Mouse (Mus musculus): ENCODE measurements around the gene Tex12. TPM values are rescaled to one million over a fixed set of nuclear protein-coding genes. Genes with fewer than 3 reads are reported as not detected.

Tex12 gene
- polyA plus RNA-seq, 1 experiment from 2014 or later: not detected

DNA sequence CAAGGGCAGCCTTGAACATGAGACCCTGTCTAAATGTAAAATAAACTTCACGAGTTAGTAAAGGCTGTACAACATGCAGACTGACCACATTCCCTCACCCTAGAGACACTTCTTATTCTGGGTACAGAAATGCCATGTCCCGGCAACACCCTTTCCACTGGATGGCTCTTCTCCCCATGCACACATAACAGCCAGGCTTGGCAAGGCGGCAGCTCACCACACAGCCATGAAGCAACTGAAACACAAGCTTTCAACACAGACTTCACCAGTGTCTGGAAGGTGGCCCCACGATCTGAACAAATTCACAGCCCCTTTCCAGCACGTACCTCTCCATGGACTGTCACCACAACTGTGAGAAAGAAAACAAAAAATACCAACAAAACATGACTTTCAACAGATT, 36.2 kb downstream of the Tex12 start:
- Histone ChIP-seq H3K27ac (no peak overlapping the region), H3K4me1 (peaks cover 14% of the 10 kb centered on the region), H3K9me3 (replicated peaks) (no peaks in the 10 kb centered on the region), H3K4me3 (no peak overlapping the region), H3K27me3 (ENCODE audit: low read depth, poor library complexity, severe bottlenecking) (no peaks in the 10 kb centered on the region), H3K36me3 (0 out of 2 replicates have a peak, but pooled peaks cover 8% of the 10 kb centered on the region)
- DNase-seq (ENCODE audit: low spot score): no peak
- WGBS: 93% methylated on average over 5 of the region's 5 CpGs

DNA sequence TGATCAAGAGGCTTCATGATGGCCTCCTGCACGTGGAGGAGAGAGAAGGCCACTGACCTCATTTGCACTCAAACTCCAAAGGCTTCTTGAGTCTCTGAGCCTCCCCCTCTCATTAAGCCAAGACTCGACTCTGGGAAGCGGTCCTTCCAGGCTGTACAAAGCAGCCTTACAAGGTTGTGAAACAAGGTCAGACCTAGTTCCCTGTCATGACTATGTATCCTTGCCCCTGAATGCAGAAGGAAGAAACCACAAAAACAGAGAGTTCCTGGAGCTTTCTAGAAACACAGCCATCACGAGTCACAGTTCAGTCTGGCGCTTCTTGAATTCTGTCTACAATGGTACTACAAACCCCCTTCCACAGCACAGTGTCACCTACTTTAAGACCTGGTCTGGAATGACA, 38.6 kb downstream of the Tex12 start:
- DNase-seq (ENCODE audit: low spot score): no peak
- no peak overlapping the region for H3K4me3 ChIP-seq
- H3K36me3 ChIP-seq: 0 out of 2 replicates have a peak, but pooled peaks cover 8% of the 10 kb centered on the region
- WGBS: 84% methylated on average over 5 of the region's 5 CpGs
- no peak overlapping the region for H3K27ac ChIP-seq
- no peaks in the 10 kb centered on the region for H3K27me3 ChIP-seq (ENCODE audit: low read depth, poor library complexity, severe bottlenecking)
- no peaks in the 10 kb centered on the region for H3K9me3 ChIP-seq (replicated peaks)
- H3K4me1 ChIP-seq: peaks cover 5% of the 10 kb centered on the region

DNA sequence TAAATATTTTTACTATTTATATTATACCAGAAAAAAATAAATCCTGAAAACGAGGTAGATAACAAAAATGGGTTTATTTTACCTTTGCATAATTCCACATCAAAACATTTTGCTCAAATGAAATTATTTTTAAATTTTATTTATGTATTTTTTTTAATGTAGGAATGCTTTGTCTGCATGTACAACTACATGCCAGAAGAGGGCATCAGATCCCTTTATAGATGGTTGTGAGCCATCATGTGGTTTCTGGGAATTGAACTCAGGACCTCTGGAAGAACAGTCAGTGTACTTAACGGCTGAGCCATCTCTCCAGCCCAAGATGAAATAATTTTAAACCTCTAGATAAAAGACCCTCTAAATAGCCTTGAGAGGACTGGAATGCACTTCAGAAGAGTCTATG, 39.6 kb downstream of the Tex12 start:
- Histone ChIP-seq H3K27ac (no peak overlapping the region), H3K36me3 (0 out of 2 replicates have a peak, but pooled peaks cover 8% of the 10 kb centered on the region), H3K4me1 (no peaks in the 10 kb centered on the region; the same call in 1 of the 2 replicates), H3K4me3 (no peak overlapping the region), H3K27me3 (ENCODE audit: low read depth, poor library complexity, severe bottlenecking) (no peaks in the 10 kb centered on the region), H3K9me3 (replicated peaks) (no peaks in the 10 kb centered on the region)
- DNase-seq (ENCODE audit: low spot score): no peak
- 74% methylated on average over 2 of the region's 2 CpGs for WGBS

DNA sequence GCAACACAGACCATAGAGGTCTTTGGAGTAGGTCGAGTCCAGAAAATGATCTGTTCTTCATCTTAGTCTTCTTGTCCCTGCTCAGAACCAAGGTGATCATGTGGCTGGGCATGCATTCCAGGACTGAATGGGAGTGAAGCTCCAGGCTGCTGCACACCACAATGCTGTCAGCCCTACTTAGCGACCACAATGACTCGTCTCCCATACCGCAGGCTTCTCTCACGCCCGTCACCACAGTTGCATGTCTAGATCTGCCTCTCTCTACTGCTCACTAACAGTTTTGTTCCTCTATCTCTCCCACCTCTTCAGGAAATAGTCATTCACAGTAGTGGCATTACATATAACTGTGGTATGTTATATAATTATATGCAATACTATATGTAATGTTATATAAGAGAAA, 40.4 kb downstream of the Tex12 start:
- 92% methylated on average over 6 of the region's 6 CpGs for WGBS
- Histone ChIP-seq H3K4me3 (no peak overlapping the region), H3K27ac (no peak overlapping the region), H3K9me3 (replicated peaks) (no peaks in the 10 kb centered on the region), H3K36me3 (0 out of 2 replicates have a peak, but pooled peaks cover 8% of the 10 kb centered on the region), H3K27me3 (ENCODE audit: low read depth, poor library complexity, severe bottlenecking) (no peaks in the 10 kb centered on the region), H3K4me1 (no peaks in the 10 kb centered on the region)
- no peak for DNase-seq (ENCODE audit: low spot score)

DNA sequence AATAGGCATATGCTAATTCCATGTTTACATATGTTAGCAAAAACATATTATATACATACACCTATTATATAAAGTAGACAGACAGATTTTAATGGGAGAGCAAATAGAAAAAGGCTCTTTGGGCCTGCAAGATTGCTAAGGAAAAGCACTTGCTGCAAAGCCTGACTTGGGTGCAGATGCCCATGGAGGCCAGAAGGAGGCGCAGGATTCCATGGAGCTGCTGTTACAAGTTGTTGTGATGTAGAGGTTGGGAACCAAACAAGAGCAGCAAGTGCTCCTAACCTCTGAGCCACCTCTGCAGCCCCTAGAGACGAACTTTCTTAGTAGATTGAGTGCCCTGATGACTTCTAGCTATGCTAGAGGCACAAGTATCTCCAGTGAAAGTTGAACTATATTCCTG, 42.3 kb downstream of the Tex12 start:
- DNase-seq (ENCODE audit: low spot score): no peak
- no peaks in the 10 kb centered on the region for H3K4me1 ChIP-seq
- no peaks in the 10 kb centered on the region for H3K27me3 ChIP-seq (ENCODE audit: low read depth, poor library complexity, severe bottlenecking)
- 0 out of 2 replicates have a peak, but pooled peaks cover 2% of the 10 kb centered on the region for H3K36me3 ChIP-seq
- H3K27ac ChIP-seq: no peak overlapping the region
- H3K9me3 ChIP-seq (replicated peaks): no peaks in the 10 kb centered on the region
- no peak overlapping the region for H3K4me3 ChIP-seq
- 13% methylated on average over 2 of the region's 2 CpGs for WGBS

DNA sequence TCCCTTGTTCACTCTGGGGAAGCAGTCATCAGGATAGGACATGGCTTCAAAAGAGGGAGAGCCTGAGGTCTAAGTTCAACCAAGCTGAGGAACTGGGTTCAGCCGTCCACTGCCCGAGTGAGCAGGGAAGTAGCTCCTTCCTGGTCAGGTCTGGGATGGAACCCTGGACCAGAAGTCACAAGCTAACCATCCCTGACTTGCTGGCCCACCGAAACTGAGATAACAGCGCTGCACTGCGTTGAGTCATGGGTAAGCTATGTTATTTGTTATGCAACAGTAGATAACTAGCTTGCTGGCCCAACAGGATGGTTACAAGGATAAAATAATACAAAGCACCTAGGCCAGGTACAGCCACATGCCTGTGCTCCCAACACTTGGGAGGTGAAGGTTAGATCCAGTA, 45.7 kb downstream of the Tex12 start:
- H3K9me3 ChIP-seq (replicated peaks): no peaks in the 10 kb centered on the region
- no peak for DNase-seq (ENCODE audit: low spot score)
- H3K27ac ChIP-seq: no peak overlapping the region
- no peak overlapping the region for H3K4me3 ChIP-seq
- no peaks in the 10 kb centered on the region for H3K36me3 ChIP-seq
- no peaks in the 10 kb centered on the region for H3K4me1 ChIP-seq
- WGBS: 97% methylated on average over 5 of the region's 5 CpGs
- no peaks in the 10 kb centered on the region for H3K27me3 ChIP-seq (ENCODE audit: low read depth, poor library complexity, severe bottlenecking)

DNA sequence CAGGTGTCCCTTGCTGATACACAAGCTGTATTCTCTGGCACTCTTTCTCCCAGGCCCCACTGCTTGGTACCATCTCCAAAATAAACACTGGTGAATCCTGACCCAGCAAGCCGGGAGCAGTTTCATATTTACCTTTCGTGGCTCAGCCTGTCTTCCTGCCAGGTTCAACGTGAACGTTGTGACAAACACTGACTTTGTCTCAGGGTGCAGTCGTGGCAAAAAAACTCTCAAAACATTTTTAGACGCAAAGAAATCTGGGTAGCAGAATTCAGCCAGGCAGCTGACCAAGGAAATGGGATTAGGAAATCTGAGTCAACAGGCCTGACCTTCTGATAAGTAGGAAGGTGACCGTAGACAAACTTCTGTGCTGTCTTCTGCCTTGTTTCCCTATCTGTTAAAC, 53.6 kb downstream of the Tex12 start:
- no peaks in the 10 kb centered on the region for H3K27me3 ChIP-seq (ENCODE audit: low read depth, poor library complexity, severe bottlenecking)
- H3K36me3 ChIP-seq: no peaks in the 10 kb centered on the region
- H3K27ac ChIP-seq: no peak overlapping the region
- no peaks in the 10 kb centered on the region for H3K9me3 ChIP-seq (replicated peaks)
- H3K4me1 ChIP-seq: 0 out of 2 replicates have a peak, but pooled peaks cover 2% of the 10 kb centered on the region
- DNase-seq (ENCODE audit: low spot score): no peak
- H3K4me3 ChIP-seq: no peak overlapping the region
- WGBS: 87% methylated on average over 7 of the region's 7 CpGs

Other genes with a start within 250 kb of the Tex12 start
- gene Rpl10-ps3, start 216.4 kb downstream of the Tex12 start, polyA plus RNA-seq (2016; fragmentation: Nextera tagmentation; extraction: Ambion mirVana): 194 and 254 TPM in 2 replicates
- 0.29 TPM in 1 of 2 replicates, not detected in the other for gene Plet1, start 66.8 kb downstream of the Tex12 start, polyA plus RNA-seq (2016; fragmentation: Nextera tagmentation; extraction: Ambion mirVana)
- gene Pts, start 32.6 kb downstream of the Tex12 start, polyA plus RNA-seq (2016; fragmentation: Nextera tagmentation; extraction: Ambion mirVana): 53.4 and 59.2 TPM in 2 replicates
- gene Il18, start 6.5 kb downstream of the Tex12 start, polyA plus RNA-seq (2016; fragmentation: Nextera tagmentation; extraction: Ambion mirVana): 0.50 TPM in 1 of 2 replicates, not detected in the other
- gene Bco2, start 6.1 kb downstream of the Tex12 start, polyA plus RNA-seq (2016; fragmentation: Nextera tagmentation; extraction: Ambion mirVana): 0.06 TPM in 1 of 2 replicates, not detected in the other
- 337 and 352 TPM in 2 replicates for gene Sdhd, start 42.5 kb upstream of the Tex12 start, polyA plus RNA-seq (2016; fragmentation: Nextera tagmentation; extraction: Ambion mirVana)
- 297 and 307 TPM in 2 replicates for gene Timm8b, start 42.6 kb upstream of the Tex12 start, polyA plus RNA-seq (2016; fragmentation: Nextera tagmentation; extraction: Ambion mirVana)
- gene Pih1d2, start 56.0 kb upstream of the Tex12 start, polyA plus RNA-seq (2016; fragmentation: Nextera tagmentation; extraction: Ambion mirVana): 5.1 and 5.4 TPM in 2 replicates
- gene Nkapd1, start 56.1 kb upstream of the Tex12 start, polyA plus RNA-seq (2016; fragmentation: Nextera tagmentation; extraction: Ambion mirVana): 20.4 and 21.3 TPM in 2 replicates
- gene Dlat, start 98.5 kb upstream of the Tex12 start, polyA plus RNA-seq (2016; fragmentation: Nextera tagmentation; extraction: Ambion mirVana): 61.7 and 62.1 TPM in 2 replicates
- 33.8 and 36.8 TPM in 2 replicates for gene Dixdc1, start 178.2 kb upstream of the Tex12 start, polyA plus RNA-seq (2016; fragmentation: Nextera tagmentation; extraction: Ambion mirVana)
- gene 2310030G06Rik, start 185.2 kb upstream of the Tex12 start, polyA plus RNA-seq (2016; fragmentation: Nextera tagmentation; extraction: Ambion mirVana): 2.6 and 2.8 TPM in 2 replicates
- 2.4 and 3.1 TPM in 2 replicates for gene Cryab, start 190.0 kb upstream of the Tex12 start, polyA plus RNA-seq (2016; fragmentation: Nextera tagmentation; extraction: Ambion mirVana)
- gene Hspb2, start 191.0 kb upstream of the Tex12 start, polyA plus RNA-seq (2016; fragmentation: Nextera tagmentation; extraction: Ambion mirVana): not detected in 2 replicates
- 12.6 and 14.0 TPM in 2 replicates for gene Fdxacb1, start 206.9 kb upstream of the Tex12 start, polyA plus RNA-seq (2016; fragmentation: Nextera tagmentation; extraction: Ambion mirVana)
- 42.2 and 43.0 TPM in 2 replicates for gene Alg9, start 213.7 kb upstream of the Tex12 start, polyA plus RNA-seq (2016; fragmentation: Nextera tagmentation; extraction: Ambion mirVana)
- gene 1110032A03Rik, start 214.2 kb upstream of the Tex12 start, polyA plus RNA-seq (2016; fragmentation: Nextera tagmentation; extraction: Ambion mirVana): 19.7 and 25.8 TPM in 2 replicates

Data from limb, embryonic 10.5 days (tissue).